Mouse (Mus musculus): ENCODE measurements around the gene Pcbp3. TPM values are rescaled to one million over a fixed set of nuclear protein-coding genes. Genes with fewer than 3 reads are reported as not detected.

The Pcbp3 gene
- polyA plus RNA-seq, 1 experiment from 2014 or later, result 51.1 TPM

DNA sequence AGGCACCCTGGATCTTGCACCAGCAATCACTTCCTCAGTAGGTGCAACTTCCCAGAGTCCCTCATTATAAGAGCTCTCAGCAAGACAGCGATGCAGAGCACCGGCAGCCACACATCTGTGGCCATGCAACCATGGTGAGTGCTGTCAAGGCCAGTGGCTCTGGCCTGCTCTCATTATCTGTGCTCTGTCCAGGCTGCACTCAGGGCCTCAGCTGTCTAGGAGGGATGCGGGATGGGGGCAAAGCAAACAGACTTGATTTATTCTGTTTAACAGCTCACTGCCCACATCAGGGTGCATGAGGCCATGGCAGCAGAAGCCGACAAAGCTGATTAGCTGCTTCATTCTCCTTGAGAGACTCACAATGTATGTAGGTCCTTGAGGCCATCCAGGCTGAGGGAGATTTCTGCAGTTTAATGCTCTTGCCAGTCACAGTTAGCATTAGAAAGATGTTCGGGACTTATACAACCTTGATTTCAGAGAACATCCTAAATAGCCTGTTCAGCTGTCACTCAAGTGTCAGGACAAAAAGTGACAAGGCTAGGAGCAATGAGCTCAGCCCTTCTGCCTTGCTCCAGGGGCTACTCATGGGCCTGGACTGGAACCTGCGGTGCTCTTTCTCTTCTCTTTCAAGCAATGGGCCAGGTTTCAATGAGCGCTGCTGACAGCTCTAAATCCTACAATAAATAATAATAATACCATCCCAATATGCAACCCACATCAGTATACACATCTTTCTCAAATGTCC lies 151.6 kb downstream of the Pcbp3 start:
- H3K36me3 ChIP-seq (replicated peaks), result no peaks in the 10 kb centered on the region
- 33% methylated on average over 7 of the region's 7 CpGs for WGBS
- ATAC-seq (ENCODE audit: low FRiP score), result peak; percentile 86

DNA sequence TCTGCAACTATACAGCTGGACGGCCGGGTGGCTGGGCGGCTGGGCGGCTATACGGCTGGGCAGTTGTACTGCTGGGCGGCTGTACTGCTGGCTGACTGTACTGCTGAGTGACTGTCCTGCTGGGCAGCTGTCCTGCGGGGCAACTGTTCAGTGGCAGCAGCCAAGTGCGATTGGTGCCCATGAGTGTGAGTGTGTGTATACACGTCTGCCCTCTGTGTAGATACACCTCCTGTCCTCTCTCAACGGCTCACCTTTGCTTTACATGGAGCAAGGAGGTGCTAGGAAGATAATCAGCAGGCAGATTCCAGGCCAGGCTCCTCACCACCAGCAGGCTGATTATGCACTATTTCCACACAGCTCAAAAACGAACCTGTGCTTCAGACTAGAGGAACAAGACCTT lies 152.2 kb downstream of the Pcbp3 start:
- no peaks in the 10 kb centered on the region; the same call in 1 of the 2 replicates for H3K27me3 ChIP-seq
- no peaks in the 10 kb centered on the region for H3K9me3 ChIP-seq
- 76% methylated on average over 11 of the region's 11 CpGs for WGBS
- H3K4me1 ChIP-seq, result peaks cover 22% of the 10 kb centered on the region
- H3K36me3 ChIP-seq (replicated peaks), result no peaks in the 10 kb centered on the region
- no peak overlapping the region for H3K9ac ChIP-seq
- peak overlapping the region; percentile 62 for H3K27ac ChIP-seq
- no peak for ATAC-seq (ENCODE audit: low FRiP score)
- no peak overlapping the region for H3K4me2 ChIP-seq
- no peak overlapping the region for H3K4me3 ChIP-seq (replicated peaks)

More for the DNA sequence above, 151.6 kb downstream of the Pcbp3 start:
- H3K4me1 ChIP-seq, result peaks cover 23% of the 10 kb centered on the region
- no peak overlapping the region for H3K4me2 ChIP-seq
- no peaks in the 10 kb centered on the region for H3K9me3 ChIP-seq
- peak overlapping the region; percentile 62 for H3K27ac ChIP-seq
- H3K9ac ChIP-seq, result no peak overlapping the region
- no peak overlapping the region for H3K4me3 ChIP-seq (replicated peaks)
- H3K27me3 ChIP-seq, result no peaks in the 10 kb centered on the region; the same call in 1 of the 2 replicates

DNA sequence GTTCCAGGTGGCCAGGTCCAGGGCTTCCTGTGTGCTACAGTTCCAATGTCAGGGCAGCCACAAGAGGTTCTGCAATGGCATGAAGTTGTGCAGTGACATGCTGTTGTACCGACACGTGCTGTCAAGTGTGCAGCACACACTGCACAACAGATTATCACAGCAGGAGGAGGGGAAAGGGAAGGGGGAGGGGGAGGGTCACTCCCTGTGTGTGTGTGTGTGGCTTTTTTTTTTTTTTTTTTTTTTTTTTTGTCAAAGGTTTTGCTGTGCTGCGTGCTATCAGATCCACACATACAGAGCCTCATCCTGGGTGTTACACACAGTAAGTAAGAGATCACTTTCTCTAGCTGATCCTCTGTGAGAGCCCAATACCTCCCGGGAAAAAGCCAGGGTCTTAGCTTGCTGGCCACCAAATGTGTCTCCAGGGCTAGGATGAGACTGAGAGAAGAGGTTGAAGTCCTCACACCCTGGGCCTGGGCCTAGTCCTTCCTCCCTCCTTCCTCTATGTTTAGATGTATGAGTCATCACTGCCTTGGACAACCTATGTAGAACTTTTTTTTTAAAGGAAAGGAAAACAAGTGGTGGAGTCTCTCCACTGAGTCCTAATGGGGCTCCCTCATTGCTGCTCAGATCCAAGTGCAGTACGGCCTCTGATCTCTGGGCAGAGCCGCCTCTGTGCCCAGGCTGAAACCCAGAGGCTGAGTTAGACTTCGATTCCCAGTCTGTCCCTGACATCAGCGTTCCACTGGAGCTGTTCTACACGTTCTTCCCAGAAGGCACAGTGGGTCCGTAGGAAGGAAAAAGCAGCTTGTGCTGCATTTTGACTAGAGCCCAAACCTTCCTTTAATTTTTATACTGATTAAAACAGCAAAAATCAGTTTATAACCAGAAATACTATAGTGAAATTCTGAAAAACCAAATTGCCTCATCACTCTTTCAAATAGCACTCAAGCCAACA lies 153.0 kb downstream of the Pcbp3 start:
- Histone ChIP-seq H3K9ac (no peak overlapping the region), H3K4me1 (peaks cover 22% of the 10 kb centered on the region), H3K27ac (no peak overlapping the region), H3K4me3 (replicated peaks) (no peak overlapping the region), H3K9me3 (no peaks in the 10 kb centered on the region), H3K36me3 (replicated peaks) (no peaks in the 10 kb centered on the region), H3K4me2 (no peak overlapping the region), H3K27me3 (no peaks in the 10 kb centered on the region; the same call in 1 of the 2 replicates)
- no peak for ATAC-seq (ENCODE audit: low FRiP score)
- WGBS, result 77% methylated on average over 10 of the region's 10 CpGs

DNA sequence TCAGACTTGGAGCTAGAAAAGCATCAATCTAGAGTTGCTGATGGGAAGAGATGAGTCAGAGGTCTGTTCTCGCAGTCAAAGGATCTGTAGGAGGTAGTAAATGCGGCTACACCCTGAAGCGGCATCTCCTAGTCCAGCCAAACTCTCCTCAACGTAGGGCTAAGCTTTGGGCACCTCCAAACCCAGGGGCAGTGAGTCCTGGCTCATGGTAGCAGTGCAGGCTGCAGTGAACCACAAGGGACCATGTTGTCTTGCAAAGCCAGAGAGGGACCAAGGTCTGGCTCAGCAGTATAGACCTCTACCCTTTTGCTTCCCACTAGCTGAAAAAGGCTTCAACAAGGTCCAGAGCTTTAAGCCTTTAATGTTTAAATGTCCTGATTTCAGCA lies 159.2 kb downstream of the Pcbp3 start:
- WGBS, result 92% methylated on average over 4 of the region's 4 CpGs
- H3K27me3 ChIP-seq, result no peaks in the 10 kb centered on the region; the same call in 1 of the 2 replicates
- H3K9me3 ChIP-seq, result no peaks in the 10 kb centered on the region

DNA sequence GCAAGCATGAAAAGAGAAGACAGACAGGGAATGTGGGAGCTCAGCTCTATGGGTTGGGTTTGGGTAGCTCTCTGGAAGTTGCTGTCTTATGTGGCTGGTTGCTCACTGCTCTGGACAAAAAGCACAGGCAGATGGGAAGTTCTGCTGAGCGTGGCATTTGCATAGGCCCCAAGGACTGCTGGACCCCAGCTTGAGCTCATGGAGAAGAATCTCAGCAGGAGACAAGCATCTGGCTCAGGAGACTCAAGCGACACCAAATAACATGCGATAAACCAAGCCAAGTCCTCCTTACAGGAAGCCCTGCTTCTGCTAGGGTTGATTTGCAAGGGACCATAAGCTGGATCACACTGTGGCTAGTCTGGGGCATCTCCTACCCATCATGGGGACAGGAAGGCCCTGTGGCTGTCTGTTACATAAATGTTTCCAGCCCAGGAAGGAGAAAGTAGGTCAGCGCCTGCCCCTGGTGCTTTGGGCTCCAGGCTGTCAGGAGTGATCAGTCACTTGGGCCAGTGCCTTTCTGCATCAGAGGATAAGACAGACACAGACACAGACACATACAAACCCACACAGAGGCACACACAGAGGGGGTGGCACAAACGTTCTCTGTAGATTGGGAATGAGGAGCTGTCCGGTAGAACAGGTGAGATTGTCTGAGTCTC lies 159.7 kb downstream of the Pcbp3 start:
- WGBS, result 86% methylated on average over 6 of the region's 6 CpGs
- no peak overlapping the region for H3K27ac ChIP-seq
- no peak for ATAC-seq (ENCODE audit: low FRiP score)

More for the DNA sequence above, 159.2 kb downstream of the Pcbp3 start:
- Histone ChIP-seq H3K27ac (no peak overlapping the region), H3K4me3 (replicated peaks) (no peak overlapping the region), H3K4me1 (peaks cover 7% of the 10 kb centered on the region; the same call in 1 of the 2 replicates), H3K9ac (no peak overlapping the region), H3K4me2 (no peak overlapping the region), H3K36me3 (replicated peaks) (0 out of 2 replicates have a peak, but pooled peaks cover 3% of the 10 kb centered on the region)
- no peak for ATAC-seq (ENCODE audit: low FRiP score)

DNA sequence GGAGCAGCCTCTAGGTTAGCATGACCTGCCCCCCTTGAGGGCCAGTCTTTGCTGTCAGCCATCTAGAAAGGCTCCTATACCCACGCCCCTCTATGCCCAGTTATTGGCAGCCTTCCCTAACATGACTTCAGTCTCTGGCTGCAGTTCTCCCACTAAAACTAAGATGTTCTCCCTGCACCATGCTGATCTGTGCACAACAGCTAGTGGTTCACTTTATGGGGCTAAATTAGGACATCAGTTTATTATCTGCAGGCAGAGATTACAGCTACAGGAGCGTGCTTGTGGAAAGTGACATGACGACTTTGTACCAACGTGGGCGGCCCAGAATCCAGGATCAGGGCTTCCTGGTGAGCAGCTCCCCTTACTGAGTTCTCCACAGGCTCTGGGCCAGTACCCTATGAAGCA lies 160.4 kb downstream of the Pcbp3 start:
- 0 out of 2 replicates have a peak, but pooled peaks cover 3% of the 10 kb centered on the region for H3K36me3 ChIP-seq (replicated peaks)
- no peak for ATAC-seq (ENCODE audit: low FRiP score)
- H3K9me3 ChIP-seq, result no peaks in the 10 kb centered on the region
- no peak overlapping the region for H3K4me3 ChIP-seq (replicated peaks)
- no peak overlapping the region for H3K4me2 ChIP-seq
- H3K9ac ChIP-seq, result no peak overlapping the region
- H3K4me1 ChIP-seq, result peaks cover 7% of the 10 kb centered on the region; the same call in 1 of the 2 replicates
- H3K27me3 ChIP-seq, result no peaks in the 10 kb centered on the region; the same call in 1 of the 2 replicates
- WGBS, result 95% methylated on average over 5 of the region's 5 CpGs
- H3K27ac ChIP-seq, result no peak overlapping the region

More for the DNA sequence above, 159.7 kb downstream of the Pcbp3 start:
- Histone ChIP-seq H3K9ac (no peak overlapping the region), H3K4me2 (no peak overlapping the region), H3K4me1 (peaks cover 7% of the 10 kb centered on the region; the same call in 1 of the 2 replicates), H3K36me3 (replicated peaks) (0 out of 2 replicates have a peak, but pooled peaks cover 3% of the 10 kb centered on the region), H3K4me3 (replicated peaks) (no peak overlapping the region), H3K27me3 (no peaks in the 10 kb centered on the region; the same call in 1 of the 2 replicates), H3K9me3 (no peaks in the 10 kb centered on the region)

DNA sequence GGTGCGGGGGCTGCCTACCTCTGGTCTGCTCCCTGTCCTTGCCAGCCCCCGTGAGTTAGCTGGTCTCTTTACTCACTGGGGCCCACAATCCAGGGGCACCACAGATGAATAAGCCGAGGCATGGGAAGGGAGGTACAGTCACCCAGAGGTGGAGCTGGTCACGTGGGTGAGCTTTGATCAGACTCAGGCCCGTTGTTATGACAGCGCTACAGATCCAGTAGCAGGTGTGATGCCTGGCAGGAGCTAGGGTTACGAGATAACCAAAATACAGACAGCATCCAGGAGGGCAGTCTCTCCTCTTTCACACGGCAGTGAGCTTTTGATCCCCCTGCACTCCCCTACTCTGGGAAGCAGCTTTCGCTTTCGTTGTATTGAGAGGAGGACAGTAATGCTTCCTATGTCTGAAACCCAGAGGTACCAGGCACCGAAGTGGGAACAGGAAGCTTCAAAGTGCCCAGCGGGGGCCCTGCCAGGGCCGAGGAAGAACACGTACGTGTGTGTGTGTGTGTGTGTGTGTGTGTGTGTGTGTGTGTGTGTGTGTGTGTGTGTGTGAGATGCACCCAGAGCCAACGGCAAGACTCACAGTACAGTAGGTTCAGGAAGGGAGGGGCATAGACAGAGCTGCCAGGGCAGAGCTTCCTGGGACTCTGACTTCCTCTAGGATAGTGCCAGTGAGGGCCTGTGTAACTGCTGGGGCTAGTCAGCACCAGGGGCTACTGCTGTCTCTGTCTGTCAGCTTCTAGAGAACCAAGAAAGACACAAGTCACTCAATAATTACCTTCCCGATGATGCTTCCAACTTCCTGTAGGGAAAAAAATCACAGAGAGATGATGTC lies 162.7 kb downstream of the Pcbp3 start:
- no peaks in the 10 kb centered on the region for H3K9me3 ChIP-seq
- no peak for ATAC-seq (ENCODE audit: low FRiP score)

DNA sequence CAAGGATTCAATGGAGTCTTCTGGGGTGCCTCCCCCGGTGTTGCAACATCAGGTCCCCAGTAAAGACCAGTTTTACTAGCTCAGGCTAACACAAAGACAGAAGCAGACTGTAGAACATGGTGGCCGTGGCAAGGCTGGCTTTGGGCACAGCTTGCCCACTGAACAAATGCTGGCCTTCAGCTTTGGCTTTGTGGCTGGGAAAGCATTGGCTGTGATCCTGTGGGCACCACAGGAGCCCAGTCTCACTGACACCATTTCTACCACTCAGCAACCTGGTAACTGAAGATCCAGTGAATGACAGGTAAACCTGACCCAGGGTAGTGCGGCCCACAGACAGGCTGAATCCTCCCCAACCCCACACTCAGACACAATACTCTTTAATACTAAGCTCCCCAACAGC lies 167.6 kb downstream of the Pcbp3 start:
- no peaks in the 10 kb centered on the region for H3K4me1 ChIP-seq
- no peak overlapping the region for H3K4me3 ChIP-seq (replicated peaks)
- H3K9me3 ChIP-seq, result no peaks in the 10 kb centered on the region
- no peaks in the 10 kb centered on the region for H3K27me3 ChIP-seq
- H3K4me2 ChIP-seq, result no peak overlapping the region
- no peak overlapping the region for H3K27ac ChIP-seq
- H3K9ac ChIP-seq, result no peak overlapping the region
- 87% methylated on average over 3 of the region's 3 CpGs for WGBS
- peaks cover 2% of the 10 kb centered on the region; the same call in 1 of the 2 replicates for H3K36me3 ChIP-seq (replicated peaks)
- ATAC-seq (ENCODE audit: low FRiP score), result no peak

More for the DNA sequence above, 162.7 kb downstream of the Pcbp3 start:
- no peak overlapping the region for H3K27ac ChIP-seq
- no peak overlapping the region for H3K4me2 ChIP-seq
- peaks cover 7% of the 10 kb centered on the region; the same call in 1 of the 2 replicates for H3K4me1 ChIP-seq
- no peak overlapping the region for H3K4me3 ChIP-seq (replicated peaks)
- 89% methylated on average over 16 of the region's 17 CpGs for WGBS
- 0 out of 2 replicates have a peak, but pooled peaks cover 3% of the 10 kb centered on the region for H3K36me3 ChIP-seq (replicated peaks)
- no peaks in the 10 kb centered on the region for H3K27me3 ChIP-seq
- H3K9ac ChIP-seq, result no peak overlapping the region

DNA sequence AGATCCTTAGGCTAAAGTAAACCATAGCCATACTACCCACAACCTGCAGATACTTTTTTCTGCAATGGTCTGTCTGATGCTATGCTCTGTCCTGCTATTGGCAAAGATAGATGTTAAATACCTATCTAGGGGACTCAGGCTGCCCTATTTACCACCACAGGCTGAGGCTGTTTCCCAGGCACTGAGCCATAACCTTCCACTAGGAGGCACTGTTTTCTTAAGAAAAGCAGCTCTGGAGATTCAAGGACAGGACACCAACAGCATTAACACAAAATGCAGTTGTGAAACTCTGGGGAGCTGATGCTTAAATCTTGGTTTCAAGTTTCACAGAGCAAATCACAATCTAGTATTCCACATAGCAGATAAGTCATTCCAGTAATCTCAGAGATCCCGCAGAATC lies 170.2 kb downstream of the Pcbp3 start:
- ATAC-seq (ENCODE audit: low FRiP score), result no peak
- 69% methylated on average over 1 of the region's 1 CpGs for WGBS

DNA sequence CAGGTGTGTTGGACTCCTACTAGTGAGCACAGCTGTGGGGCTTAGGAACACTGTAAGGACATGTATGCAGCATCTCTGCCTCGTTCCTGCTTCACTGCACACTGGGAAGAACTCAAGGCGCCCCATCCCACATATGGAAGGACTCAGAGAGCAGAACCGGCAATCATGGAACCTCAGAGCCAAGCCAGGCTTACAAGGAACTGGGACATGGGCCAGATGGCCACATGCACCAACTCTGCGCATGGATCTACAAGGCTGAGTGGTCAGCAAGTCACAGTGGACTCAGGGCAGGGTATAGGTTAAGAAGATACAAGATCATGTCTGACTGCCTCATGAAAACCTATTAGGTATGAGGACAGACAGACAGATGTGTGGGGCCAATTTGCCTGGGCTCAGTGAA lies 171.8 kb downstream of the Pcbp3 start:
- ATAC-seq (ENCODE audit: low FRiP score), result no peak
- Histone ChIP-seq H3K4me2 (no peak overlapping the region), H3K27me3 (no peaks in the 10 kb centered on the region), H3K9me3 (no peaks in the 10 kb centered on the region), H3K36me3 (replicated peaks) (peaks cover 2% of the 10 kb centered on the region; the same call in 1 of the 2 replicates), H3K4me3 (replicated peaks) (no peak overlapping the region), H3K27ac (no peak overlapping the region), H3K4me1 (no peaks in the 10 kb centered on the region), H3K9ac (no peak overlapping the region)
- 85% methylated on average over 4 of the region's 4 CpGs for WGBS

More for the DNA sequence above, 170.2 kb downstream of the Pcbp3 start:
- H3K36me3 ChIP-seq (replicated peaks), result peaks cover 2% of the 10 kb centered on the region; the same call in 1 of the 2 replicates
- H3K27me3 ChIP-seq, result no peaks in the 10 kb centered on the region
- H3K4me2 ChIP-seq, result no peak overlapping the region
- H3K9me3 ChIP-seq, result no peaks in the 10 kb centered on the region
- no peak overlapping the region for H3K27ac ChIP-seq
- no peak overlapping the region for H3K9ac ChIP-seq
- H3K4me1 ChIP-seq, result no peaks in the 10 kb centered on the region
- H3K4me3 ChIP-seq (replicated peaks), result no peak overlapping the region

DNA sequence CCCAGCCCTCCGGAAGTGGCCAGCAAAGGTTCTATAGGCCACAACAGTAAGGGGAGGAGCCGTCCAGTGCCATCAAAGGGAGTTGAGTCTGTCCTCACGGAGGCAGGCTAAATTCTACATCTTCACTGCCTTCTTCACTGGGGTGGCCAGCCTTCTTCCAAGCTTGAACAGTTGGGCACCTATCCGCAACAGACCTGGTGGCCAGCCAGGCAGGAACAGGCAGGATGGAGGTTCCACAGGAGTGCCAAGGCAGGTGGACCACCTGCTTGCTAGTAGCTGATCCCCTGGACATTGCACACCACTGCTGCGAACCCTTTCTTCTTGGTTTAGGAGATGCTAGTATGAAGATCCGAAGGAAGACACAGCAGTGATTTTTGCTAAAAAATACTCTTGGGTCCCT lies 176.4 kb downstream of the Pcbp3 start:
- H3K9me3 ChIP-seq, result no peaks in the 10 kb centered on the region
- ATAC-seq (ENCODE audit: low FRiP score), result no peak
- no peak overlapping the region for H3K4me3 ChIP-seq (replicated peaks)
- H3K4me2 ChIP-seq, result no peak overlapping the region
- no peaks in the 10 kb centered on the region for H3K27me3 ChIP-seq
- H3K36me3 ChIP-seq (replicated peaks), result peaks cover 2% of the 10 kb centered on the region; the same call in 1 of the 2 replicates
- no peak overlapping the region for H3K9ac ChIP-seq
- WGBS, result 89% methylated on average over 6 of the region's 6 CpGs
- H3K27ac ChIP-seq, result no peak overlapping the region
- H3K4me1 ChIP-seq, result no peaks in the 10 kb centered on the region
